Mouse (Mus musculus) central nervous system, embryonic 18 days (tissue): ENCODE data around the gene Fam19a5. TPM values are rescaled to one million over a fixed set of nuclear protein-coding genes. Genes with fewer than 3 reads are reported as not detected.

Experiments used
- polyA plus RNA-seq: library from polyadenylated mRNA; depleted of rRNA; stranded (reverse); fragments of >200 nt; gene quantifications from 2 replicates; pipeline ENCODE4 v1.2.3, GENCODE M21; 2012; rRNA removed

Gene Fam19a5
- 66.0 and 67.3 TPM in 2 replicates for polyA plus RNA-seq

GRCm38 (mm10) chr15:87543599-87544338 lies at the start of gene Fam19a5:
Fam19a5 (plus strand) TSS chr15:87544299.

